Mouse (Mus musculus): ENCODE data around the gene Abcb8. TPM values are rescaled to one million over a fixed set of nuclear protein-coding genes. Genes with fewer than 3 reads are reported as not detected.

Abcb8 gene
- total and polyA plus RNA-seq, 2 experiments from 2014 or later = 44.6 to 64.1 TPM

- peak overlapping the region; percentile 85 for H3K9ac ChIP-seq
- peak overlapping the region; percentile 91 for H3K4me2 ChIP-seq (ENCODE audit: low read depth)
- peak overlapping the region; percentile 91; the same call in 1 of the 2 replicates for H3K27ac ChIP-seq (ENCODE audit: low read depth, low read length)
- H3K36me3 ChIP-seq (ENCODE audit: insufficient read depth) = no peaks in the 10 kb centered on the region
- peak; percentile 23; the same call in 1 of the 2 replicates for TF ChIP-seq CTCF (IDR thresholded peaks at IDR 0.05; ENCODE audit: low read depth)
- DNase-seq (peak; percentile 27), ATAC-seq (no peak)
- no peaks in the 10 kb centered on the region for H3K9me3 ChIP-seq (ENCODE audit: low read length)
- no peaks in the 10 kb centered on the region for H3K27me3 ChIP-seq (ENCODE audit: insufficient read depth, low read length)
- 2% methylated on average over 5 of the region's 5 CpGs for WGBS
- H3K4me1 ChIP-seq (ENCODE audit: insufficient read depth) = peaks cover 29% of the 10 kb centered on the region
- peak overlapping the region; percentile 90 for H3K4me3 ChIP-seq (ENCODE audit: low read depth, low read length)
These were observed 60.0 kb downstream of the Abcb8 start for GRCm38 (mm10) chr5:24453283-24453984.

- DNase-seq (no peak), ATAC-seq (no peak)
- Histone ChIP-seq H3K36me3 (ENCODE audit: insufficient read depth) (no peaks in the 10 kb centered on the region), H3K9me3 (ENCODE audit: low read length) (no peaks in the 10 kb centered on the region), H3K4me2 (ENCODE audit: low read depth) (peak overlapping the region; percentile 91), H3K4me1 (ENCODE audit: insufficient read depth) (peaks cover 29% of the 10 kb centered on the region), H3K27ac (ENCODE audit: low read depth, low read length) (no peak overlapping the region), H3K9ac (peak overlapping the region; percentile 85; the same call in 1 of the 2 replicates), H3K4me3 (ENCODE audit: low read depth, low read length) (peak overlapping the region; percentile 90), H3K27me3 (ENCODE audit: insufficient read depth, low read length) (no peaks in the 10 kb centered on the region)
- TF ChIP-seq CTCF (IDR thresholded peaks at IDR 0.05; ENCODE audit: low read depth) = no peak
- 5% methylated on average over 2 of the region's 2 CpGs for WGBS
These were observed 60.5 kb downstream of the Abcb8 start for GRCm38 (mm10) chr5:24453985-24454303.

- Histone ChIP-seq H3K9me3 (ENCODE audit: low read length) (no peaks in the 10 kb centered on the region), H3K27me3 (ENCODE audit: insufficient read depth, low read length) (no peaks in the 10 kb centered on the region), H3K4me3 (ENCODE audit: low read depth, low read length) (no peak overlapping the region), H3K27ac (ENCODE audit: low read depth, low read length) (no peak overlapping the region), H3K4me1 (ENCODE audit: insufficient read depth) (peaks cover 29% of the 10 kb centered on the region), H3K36me3 (ENCODE audit: insufficient read depth) (no peaks in the 10 kb centered on the region), H3K9ac (no peak overlapping the region; the same call in 1 of the 2 replicates), H3K4me2 (ENCODE audit: low read depth) (peak overlapping the region; percentile 0; the same call in 1 of the 2 replicates)
- ATAC-seq (no peak), DNase-seq (no peak)
- 63% methylated on average over 3 of the region's 3 CpGs for WGBS
- no peak for TF ChIP-seq CTCF (IDR thresholded peaks at IDR 0.05; ENCODE audit: low read depth)
These were observed 61.6 kb downstream of the Abcb8 start for GRCm38 (mm10) chr5:24455076-24455475.

- Histone ChIP-seq H3K9me3 (ENCODE audit: low read length) (no peaks in the 10 kb centered on the region), H3K4me1 (ENCODE audit: insufficient read depth) (peaks cover 29% of the 10 kb centered on the region), H3K4me2 (ENCODE audit: low read depth) (0 out of 2 replicates have a peak overlapping the region, but pooled peaks have one; percentile 0), H3K9ac (0 out of 2 replicates have a peak overlapping the region, but pooled peaks have one; percentile 6), H3K27me3 (ENCODE audit: insufficient read depth, low read length) (no peaks in the 10 kb centered on the region), H3K4me3 (ENCODE audit: low read depth, low read length) (no peak overlapping the region), H3K36me3 (ENCODE audit: insufficient read depth) (no peaks in the 10 kb centered on the region), H3K27ac (ENCODE audit: low read depth, low read length) (no peak overlapping the region)
- 50% methylated on average over 7 of the region's 7 CpGs for WGBS
- ATAC-seq (no peak), DNase-seq (no peak)
- no peak for TF ChIP-seq CTCF (IDR thresholded peaks at IDR 0.05; ENCODE audit: low read depth)
These were observed 62.1 kb downstream of the Abcb8 start for GRCm38 (mm10) chr5:24455613-24456012.

Other genes with a start within 250 kb of the Abcb8 start
- gene Nupl2, start 228.7 kb upstream of the Abcb8 start, total RNA-seq (2014; rRNA removed) = 9.2 and 11.0 TPM in 2 replicates
- gene Nupl2, start 228.7 kb upstream of the Abcb8 start, polyA plus RNA-seq (2015; fragmentation: Nextera tagmentation; extraction: Ambion mirVana) = 7.4 and 8.9 TPM in 2 replicates
- gene Kcnh2, start 42.1 kb upstream of the Abcb8 start, total RNA-seq (2014; rRNA removed) = 13.5 and 21.2 TPM in 2 replicates
- gene Kcnh2, start 42.1 kb upstream of the Abcb8 start, polyA plus RNA-seq (2015; fragmentation: Nextera tagmentation; extraction: Ambion mirVana) = 4.7 and 6.8 TPM in 2 replicates
- 6.1 and 8.3 TPM in 2 replicates for gene Nos3, start 28.9 kb upstream of the Abcb8 start, total RNA-seq (2014; rRNA removed)
- 6.3 and 6.8 TPM in 2 replicates for gene Nos3, start 28.9 kb upstream of the Abcb8 start, polyA plus RNA-seq (2015; fragmentation: Nextera tagmentation; extraction: Ambion mirVana)
- 8.0 and 9.5 TPM in 2 replicates for gene Atg9b, start 1.5 kb upstream of the Abcb8 start, total RNA-seq (2014; rRNA removed)
- 3.4 and 5.1 TPM in 2 replicates for gene Atg9b, start 1.5 kb upstream of the Abcb8 start, polyA plus RNA-seq (2015; fragmentation: Nextera tagmentation; extraction: Ambion mirVana)
- gene Asic3, start 19.7 kb downstream of the Abcb8 start, total RNA-seq (2014; rRNA removed) = 0.15 TPM in 1 of 2 replicates, not detected in the other
- gene Asic3, start 19.7 kb downstream of the Abcb8 start, polyA plus RNA-seq (2015; fragmentation: Nextera tagmentation; extraction: Ambion mirVana) = 0.08 and 0.52 TPM in 2 replicates
- gene Cdk5, start 29.9 kb downstream of the Abcb8 start, total RNA-seq (2014; rRNA removed) = 83.3 and 93.8 TPM in 2 replicates
- gene Cdk5, start 29.9 kb downstream of the Abcb8 start, polyA plus RNA-seq (2015; fragmentation: Nextera tagmentation; extraction: Ambion mirVana) = 156 and 165 TPM in 2 replicates
- gene Slc4a2, start 30.2 kb downstream of the Abcb8 start, total RNA-seq (2014; rRNA removed) = 21.4 and 31.9 TPM in 2 replicates
- 9.7 and 13.9 TPM in 2 replicates for gene Slc4a2, start 30.2 kb downstream of the Abcb8 start, polyA plus RNA-seq (2015; fragmentation: Nextera tagmentation; extraction: Ambion mirVana)
- 87.0 and 132 TPM in 2 replicates for gene Fastk, start 51.6 kb downstream of the Abcb8 start, total RNA-seq (2014; rRNA removed)
- 88.7 and 91.9 TPM in 2 replicates for gene Fastk, start 51.6 kb downstream of the Abcb8 start, polyA plus RNA-seq (2015; fragmentation: Nextera tagmentation; extraction: Ambion mirVana)
- gene Tmub1, start 54.2 kb downstream of the Abcb8 start, total RNA-seq (2014; rRNA removed) = 34.3 and 47.2 TPM in 2 replicates
- 54.8 and 56.7 TPM in 2 replicates for gene Tmub1, start 54.2 kb downstream of the Abcb8 start, polyA plus RNA-seq (2015; fragmentation: Nextera tagmentation; extraction: Ambion mirVana)
- gene Agap3, start 58.5 kb downstream of the Abcb8 start, total RNA-seq (2014; rRNA removed) = 270 and 296 TPM in 2 replicates
- gene Agap3, start 58.5 kb downstream of the Abcb8 start, polyA plus RNA-seq (2015; fragmentation: Nextera tagmentation; extraction: Ambion mirVana) = 136 and 140 TPM in 2 replicates
- gene Gbx1, start 133.5 kb downstream of the Abcb8 start, total RNA-seq (2014; rRNA removed) = 2.3 and 4.8 TPM in 2 replicates
- 0.91 and 1.3 TPM in 2 replicates for gene Gbx1, start 133.5 kb downstream of the Abcb8 start, polyA plus RNA-seq (2015; fragmentation: Nextera tagmentation; extraction: Ambion mirVana)
- 0.43 TPM in 1 of 2 replicates, not detected in the other for gene Asb10, start 147.3 kb downstream of the Abcb8 start, total RNA-seq (2014; rRNA removed)
- gene Asb10, start 147.3 kb downstream of the Abcb8 start, polyA plus RNA-seq (2015; fragmentation: Nextera tagmentation; extraction: Ambion mirVana) = 0.21 and 0.22 TPM in 2 replicates
- gene 4931409K22Rik, start 163.1 kb downstream of the Abcb8 start, total RNA-seq (2014; rRNA removed) = not detected in 2 replicates
- 0.11 TPM in 1 of 2 replicates, not detected in the other for gene 4931409K22Rik, start 163.1 kb downstream of the Abcb8 start, polyA plus RNA-seq (2015; fragmentation: Nextera tagmentation; extraction: Ambion mirVana)
- gene Abcf2, start 183.8 kb downstream of the Abcb8 start, total RNA-seq (2014; rRNA removed) = 59.8 and 66.2 TPM in 2 replicates
- 73.7 and 80.8 TPM in 2 replicates for gene Abcf2, start 183.8 kb downstream of the Abcb8 start, polyA plus RNA-seq (2015; fragmentation: Nextera tagmentation; extraction: Ambion mirVana)
- 25.0 and 33.5 TPM in 2 replicates for gene Chpf2, start 193.1 kb downstream of the Abcb8 start, total RNA-seq (2014; rRNA removed)
- gene Chpf2, start 193.1 kb downstream of the Abcb8 start, polyA plus RNA-seq (2015; fragmentation: Nextera tagmentation; extraction: Ambion mirVana) = 18.7 and 21.3 TPM in 2 replicates
- gene Smarcd3, start 230.7 kb downstream of the Abcb8 start, total RNA-seq (2014; rRNA removed) = 265 and 272 TPM in 2 replicates
- gene Smarcd3, start 230.7 kb downstream of the Abcb8 start, polyA plus RNA-seq (2015; fragmentation: Nextera tagmentation; extraction: Ambion mirVana) = 162 and 168 TPM in 2 replicates